Comparison of ENCODE assay signal across 18 mouse cellular contexts in the genomic region with DNA sequence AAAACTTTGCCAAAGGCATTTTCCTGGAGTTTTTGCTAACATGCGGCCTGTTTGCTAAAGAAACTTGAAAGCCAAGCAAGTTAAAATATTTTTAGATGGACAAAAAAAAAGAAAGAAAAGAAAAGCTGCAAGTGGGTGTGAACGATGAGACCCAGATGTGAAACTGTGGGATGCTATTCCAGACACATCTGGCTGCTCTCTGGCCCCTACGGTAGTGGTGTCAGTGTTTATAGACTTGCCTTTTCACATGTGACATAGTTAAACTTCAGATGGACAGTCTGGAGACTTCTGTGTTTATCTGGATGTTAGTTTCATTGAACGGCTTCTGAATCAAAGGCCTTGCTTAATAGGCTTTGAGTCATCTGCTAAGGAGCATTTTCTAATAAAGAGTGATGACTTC.
DNase-seq lines count a peak whose midpoint lies in the region.
"Had no signal": no experiment of that assay in that cellular context is flagged by ENCODE, and none has a peak within 500 bp of the region (broad histone marks: within the 10 kb centered on the region; RNA-seq: fewer than 3 reads in every experiment).

No protein-coding gene starts in this region.

- peak; percentile 16 for DNase-seq in embryo, embryonic 11 days
- no peak for DNase-seq in embryo, embryonic 10 days (ENCODE audit: low spot score)
- DNase-seq in forelimb bud, embryonic 11.5 days (ENCODE audit: low read depth, low spot score), result peak; percentile 39
- peak; percentile 17 for DNase-seq in lung, postnatal 14 days
- peak; percentile 7 for DNase-seq in mesoderm, embryonic 11.5 days (ENCODE audit: low read depth, low spot score)
- no peak for DNase-seq in frontal cortex, adult 2 months (ENCODE audit: extremely low spot score in 1 of 2, low spot score in 1 of 2)
- no peak for DNase-seq in adrenal gland, adult 8-10 months
- DNase-seq: adrenal gland, adult 2 months; adrenal gland, postnatal 25 days; cerebellum, adult 11-12 months; cerebellum, adult 8-10 months; cerebellum, postnatal 10 days; cerebellum, postnatal 36 days; forebrain, postnatal 0 days; gastrocnemius, postnatal 10 days; gastrocnemius, postnatal 36 days; heart, adult 2 months; heart, postnatal 4 days had no signal

Comparison
In these comparisons a context has a peak if more than half of its experiments do, and no peak if none do; other contexts are left out.
1. DNase-seq: peak in embryo, embryonic 11 days (single experiment), forelimb bud, embryonic 11.5 days (single experiment), lung, postnatal 14 days (single experiment) and mesoderm, embryonic 11.5 days (single experiment); none in embryo, embryonic 10 days (single experiment), frontal cortex, adult 2 months (0 of 2) and adrenal gland, adult 8-10 months (single experiment).